Mouse (Mus musculus): ENCODE measurements around the gene Htr6.

The Htr6 gene

GRCm38 (mm10) chr4:139046354-139046753 lies 29.0 kb downstream of the Htr6 start:
- no peak for DNase-seq (ENCODE audit: low spot score in 2 of 2)

- DNase-seq (ENCODE audit: low spot score in 2 of 2), result no peak
These were observed 30.8 kb downstream of the Htr6 start for GRCm38 (mm10) chr4:139044566-139044965.

GRCm38 (mm10) chr4:139043600-139043999 lies 31.8 kb downstream of the Htr6 start:
- no peak for DNase-seq (ENCODE audit: low spot score in 2 of 2)

GRCm38 (mm10) chr4:139042611-139043010 lies 32.8 kb downstream of the Htr6 start:
- no peak for DNase-seq (ENCODE audit: low spot score in 2 of 2)

- DNase-seq (ENCODE audit: low spot score in 2 of 2), result no peak
These were observed 35.1 kb downstream of the Htr6 start for GRCm38 (mm10) chr4:139040084-139040839.

GRCm38 (mm10) chr4:139037795-139038607 lies 37.4 kb downstream of the Htr6 start:
- no peak for DNase-seq (ENCODE audit: low spot score in 2 of 2)

GRCm38 (mm10) chr4:139035799-139036198 lies 39.6 kb downstream of the Htr6 start:
- DNase-seq (ENCODE audit: low spot score in 2 of 2), result no peak

- no peak for DNase-seq (ENCODE audit: low spot score in 2 of 2)
These were observed 40.4 kb downstream of the Htr6 start for GRCm38 (mm10) chr4:139034942-139035341.

GRCm38 (mm10) chr4:139034540-139034939 lies 40.8 kb downstream of the Htr6 start:
- DNase-seq (ENCODE audit: low spot score in 2 of 2), result no peak

- no peak for DNase-seq (ENCODE audit: low spot score in 2 of 2)
These were observed 41.4 kb downstream of the Htr6 start for GRCm38 (mm10) chr4:139034010-139034367.

GRCm38 (mm10) chr4:139033263-139034009 lies 41.9 kb downstream of the Htr6 start:
- no peak for DNase-seq (ENCODE audit: low spot score in 2 of 2)

GRCm38 (mm10) chr4:139032521-139032920 lies 42.8 kb downstream of the Htr6 start:
- DNase-seq (ENCODE audit: low spot score in 2 of 2), result no peak

GRCm38 (mm10) chr4:139030675-139031074 lies 44.7 kb downstream of the Htr6 start:
- peak in 1 of 2 experiments; percentile 11 for DNase-seq (ENCODE audit: low spot score in 2 of 2)

GRCm38 (mm10) chr4:139024379-139024778 lies 51.0 kb downstream of the Htr6 start:
- no peak for DNase-seq (ENCODE audit: low spot score in 2 of 2)

GRCm38 (mm10) chr4:139020385-139020784 lies 55.0 kb downstream of the Htr6 start:
- no peak for DNase-seq (ENCODE audit: low spot score in 2 of 2)

GRCm38 (mm10) chr4:139019413-139019812 lies 56.0 kb downstream of the Htr6 start:
- no peak for DNase-seq (ENCODE audit: low spot score in 2 of 2)

GRCm38 (mm10) chr4:139018976-139019375 lies 56.4 kb downstream of the Htr6 start:
- DNase-seq (ENCODE audit: low spot score in 2 of 2), result no peak

- no peak for DNase-seq (ENCODE audit: low spot score in 2 of 2)
These were observed 57.0 kb downstream of the Htr6 start for GRCm38 (mm10) chr4:139018388-139018787.

- no peak for DNase-seq (ENCODE audit: low spot score in 2 of 2)
These were observed 60.6 kb downstream of the Htr6 start for GRCm38 (mm10) chr4:139014793-139015192.

- DNase-seq (ENCODE audit: low spot score in 2 of 2), result peak in 1 of 2 experiments; percentile 52
These were observed 62.1 kb downstream of the Htr6 start for GRCm38 (mm10) chr4:139013281-139013680.

GRCm38 (mm10) chr4:139011201-139011702 lies 64.1 kb downstream of the Htr6 start:
- DNase-seq (ENCODE audit: low spot score in 2 of 2), result peak; percentile 57 to 62

All from urinary bladder, postnatal 36 days (tissue).